Mouse (Mus musculus): ENCODE measurements around the gene Eef1a2. TPM values are rescaled to one million over a fixed set of nuclear protein-coding genes. Genes with fewer than 3 reads are reported as not detected.

Eef1a2 gene
- polyA plus RNA-seq, 1 experiment from 2014 or later: 0.36 TPM

- Histone ChIP-seq H3K4me3 (replicated peaks) (no peak overlapping the region), H3K9ac (no peak overlapping the region), H3K27ac (no peak overlapping the region), H3K9me3 (no peaks in the 10 kb centered on the region), H3K4me2 (no peak overlapping the region), H3K27me3 (replicated peaks) (peaks cover 47% of the 10 kb centered on the region), H3K36me3 (no peaks in the 10 kb centered on the region), H3K4me1 (peaks cover 5% of the 10 kb centered on the region; the same call in 1 of the 2 replicates)
- no peak for ATAC-seq (ENCODE audit: insufficient read depth, low FRiP score, low read depth)
- WGBS: 67% methylated on average over 4 of the region's 4 CpGs
These were observed 366 bp upstream of the Eef1a2 start for GRCm38 (mm10) chr2:181157180-181157579.

GRCm38 (mm10) chr2:181155801-181156200 is 1.0 kb downstream of the Eef1a2 start:
- Histone ChIP-seq H3K27me3 (replicated peaks) (peaks cover 49% of the 10 kb centered on the region), H3K27ac (no peak overlapping the region), H3K4me1 (peaks cover 5% of the 10 kb centered on the region; the same call in 1 of the 2 replicates), H3K9me3 (no peaks in the 10 kb centered on the region), H3K9ac (no peak overlapping the region), H3K4me3 (replicated peaks) (no peak overlapping the region), H3K4me2 (no peak overlapping the region), H3K36me3 (no peaks in the 10 kb centered on the region)
- 76% methylated on average over 4 of the region's 4 CpGs for WGBS
- no peak for ATAC-seq (ENCODE audit: insufficient read depth, low FRiP score, low read depth)

GRCm38 (mm10) chr2:181154831-181155415 is 1.9 kb downstream of the Eef1a2 start:
- ATAC-seq (ENCODE audit: insufficient read depth, low FRiP score, low read depth): no peak
- Histone ChIP-seq H3K27me3 (replicated peaks) (peaks cover 52% of the 10 kb centered on the region), H3K9ac (no peak overlapping the region)

GRCm38 (mm10) chr2:181154361-181154760 is 2.5 kb downstream of the Eef1a2 start:
- H3K27me3 ChIP-seq (replicated peaks): peaks cover 58% of the 10 kb centered on the region
- H3K4me2 ChIP-seq: no peak overlapping the region
- H3K4me3 ChIP-seq (replicated peaks): no peak overlapping the region
- no peak overlapping the region for H3K9ac ChIP-seq
- no peak for ATAC-seq (ENCODE audit: insufficient read depth, low FRiP score, low read depth)
- no peak overlapping the region for H3K27ac ChIP-seq
- WGBS: 84% methylated on average over 3 of the region's 3 CpGs
- H3K9me3 ChIP-seq: no peaks in the 10 kb centered on the region
- H3K36me3 ChIP-seq: no peaks in the 10 kb centered on the region
- H3K4me1 ChIP-seq: peaks cover 5% of the 10 kb centered on the region; the same call in 1 of the 2 replicates

More at GRCm38 (mm10) chr2:181154831-181155415, 1.9 kb downstream of the Eef1a2 start:
- peaks cover 5% of the 10 kb centered on the region; the same call in 1 of the 2 replicates for H3K4me1 ChIP-seq
- no peak overlapping the region for H3K4me3 ChIP-seq (replicated peaks)
- 74% methylated on average over 8 of the region's 8 CpGs for WGBS
- H3K4me2 ChIP-seq: no peak overlapping the region
- no peaks in the 10 kb centered on the region for H3K9me3 ChIP-seq
- no peak overlapping the region for H3K27ac ChIP-seq
- no peaks in the 10 kb centered on the region for H3K36me3 ChIP-seq

GRCm38 (mm10) chr2:181153837-181154236 is 3.0 kb downstream of the Eef1a2 start:
- Histone ChIP-seq H3K27me3 (replicated peaks) (peaks cover 61% of the 10 kb centered on the region), H3K4me3 (replicated peaks) (no peak overlapping the region), H3K27ac (no peak overlapping the region), H3K4me2 (no peak overlapping the region), H3K36me3 (no peaks in the 10 kb centered on the region), H3K9me3 (no peaks in the 10 kb centered on the region), H3K9ac (no peak overlapping the region), H3K4me1 (peaks cover 5% of the 10 kb centered on the region; the same call in 1 of the 2 replicates)
- ATAC-seq (ENCODE audit: insufficient read depth, low FRiP score, low read depth): no peak
- WGBS: 5% methylated on average over 1 of the region's 1 CpGs

GRCm38 (mm10) chr2:181153131-181153530 is 3.7 kb downstream of the Eef1a2 start:
- Histone ChIP-seq H3K4me3 (replicated peaks) (no peak overlapping the region), H3K4me2 (no peak overlapping the region), H3K27ac (no peak overlapping the region), H3K4me1 (peaks cover 5% of the 10 kb centered on the region; the same call in 1 of the 2 replicates), H3K9ac (no peak overlapping the region), H3K9me3 (no peaks in the 10 kb centered on the region), H3K27me3 (replicated peaks) (peaks cover 61% of the 10 kb centered on the region), H3K36me3 (no peaks in the 10 kb centered on the region)
- ATAC-seq (ENCODE audit: insufficient read depth, low FRiP score, low read depth): no peak
- 81% methylated on average over 1 of the region's 1 CpGs for WGBS

GRCm38 (mm10) chr2:181152701-181153100 is 4.1 kb downstream of the Eef1a2 start:
- H3K9ac ChIP-seq: no peak overlapping the region
- H3K4me2 ChIP-seq: no peak overlapping the region
- peaks cover 57% of the 10 kb centered on the region for H3K27me3 ChIP-seq (replicated peaks)
- no peak for ATAC-seq (ENCODE audit: insufficient read depth, low FRiP score, low read depth)
- no peak overlapping the region for H3K4me3 ChIP-seq (replicated peaks)
- no peak overlapping the region for H3K27ac ChIP-seq
- no peaks in the 10 kb centered on the region for H3K9me3 ChIP-seq
- H3K4me1 ChIP-seq: peaks cover 5% of the 10 kb centered on the region; the same call in 1 of the 2 replicates
- 90% methylated on average over 17 of the region's 17 CpGs for WGBS
- no peaks in the 10 kb centered on the region for H3K36me3 ChIP-seq

- no peak for ATAC-seq (ENCODE audit: insufficient read depth, low FRiP score, low read depth)
- Histone ChIP-seq H3K27ac (no peak overlapping the region), H3K36me3 (no peaks in the 10 kb centered on the region), H3K9me3 (no peaks in the 10 kb centered on the region), H3K4me3 (replicated peaks) (no peak overlapping the region), H3K9ac (no peak overlapping the region), H3K4me2 (no peak overlapping the region), H3K27me3 (replicated peaks) (peaks cover 41% of the 10 kb centered on the region), H3K4me1 (no peaks in the 10 kb centered on the region)
- 62% methylated on average over 6 of the region's 6 CpGs for WGBS
These were observed 6.5 kb downstream of the Eef1a2 start for GRCm38 (mm10) chr2:181150281-181150680.

GRCm38 (mm10) chr2:181148318-181148955 is 8.4 kb downstream of the Eef1a2 start:
- Histone ChIP-seq H3K4me3 (replicated peaks) (peak overlapping the region; percentile 41), H3K36me3 (no peaks in the 10 kb centered on the region), H3K4me2 (peak overlapping the region; percentile 74), H3K9ac (no peak overlapping the region), H3K9me3 (no peaks in the 10 kb centered on the region), H3K27ac (no peak overlapping the region), H3K4me1 (no peaks in the 10 kb centered on the region), H3K27me3 (replicated peaks) (peaks cover 32% of the 10 kb centered on the region)
- no peak for ATAC-seq (ENCODE audit: insufficient read depth, low FRiP score, low read depth)
- WGBS: 18% methylated on average over 15 of the region's 31 CpGs

GRCm38 (mm10) chr2:181147546-181148317 is 9.1 kb downstream of the Eef1a2 start:
- H3K4me3 ChIP-seq (replicated peaks): peak overlapping the region; percentile 41
- under 1% methylated on average over 58 of the region's 61 CpGs for WGBS
- H3K4me2 ChIP-seq: peak overlapping the region; percentile 74
- ATAC-seq (ENCODE audit: insufficient read depth, low FRiP score, low read depth): peak; percentile 33; the same call in 1 of the 2 replicates
- H3K9me3 ChIP-seq: no peaks in the 10 kb centered on the region
- H3K36me3 ChIP-seq: no peaks in the 10 kb centered on the region
- H3K27me3 ChIP-seq (replicated peaks): peaks cover 31% of the 10 kb centered on the region
- no peak overlapping the region for H3K27ac ChIP-seq
- no peak overlapping the region for H3K9ac ChIP-seq
- H3K4me1 ChIP-seq: no peaks in the 10 kb centered on the region

- no peak overlapping the region for H3K9ac ChIP-seq
- peaks cover 28% of the 10 kb centered on the region for H3K27me3 ChIP-seq (replicated peaks)
- no peak overlapping the region for H3K27ac ChIP-seq
- 44% methylated on average over 4 of the region's 4 CpGs for WGBS
- H3K4me1 ChIP-seq: no peaks in the 10 kb centered on the region
- H3K9me3 ChIP-seq: no peaks in the 10 kb centered on the region
- no peak for ATAC-seq (ENCODE audit: insufficient read depth, low FRiP score, low read depth)
- H3K4me2 ChIP-seq: peak overlapping the region; percentile 74; the same call in 1 of the 2 replicates
- no peaks in the 10 kb centered on the region for H3K36me3 ChIP-seq
- H3K4me3 ChIP-seq (replicated peaks): no peak overlapping the region
These were observed 9.8 kb downstream of the Eef1a2 start for GRCm38 (mm10) chr2:181146976-181147545.
